Comparison of ENCODE assay signal across 10 mouse cellular contexts in the genomic region with DNA sequence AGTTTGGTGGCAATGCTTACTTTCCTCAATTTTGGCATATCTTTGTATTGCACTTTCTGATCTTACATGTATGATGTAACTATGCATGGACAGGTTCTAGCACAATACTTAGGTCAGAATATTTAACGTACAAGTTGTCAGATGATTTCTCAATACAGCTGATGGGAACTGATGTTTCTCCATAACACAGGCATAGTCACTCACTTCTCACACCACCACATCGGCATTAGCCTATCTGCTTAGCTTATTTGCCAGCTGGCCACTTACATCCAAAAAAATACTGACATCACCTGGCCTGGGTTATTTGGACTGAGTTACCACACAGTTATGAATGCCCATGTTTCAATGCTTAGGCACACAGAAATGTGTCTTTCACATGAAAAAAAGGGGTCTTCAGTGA. TPM values are rescaled to one million over a fixed set of nuclear protein-coding genes. Genes with fewer than 3 reads are reported as not detected.
DNase-seq lines count a peak whose midpoint lies in the region; ATAC-seq and TF ChIP-seq lines count a peak whose summit lies in the region.
"Had no signal": no experiment of that assay in that cellular context is flagged by ENCODE, and none has a peak within 500 bp of the region (broad histone marks: within the 10 kb centered on the region; RNA-seq: fewer than 3 reads in every experiment).

No protein-coding gene starts in this region.

- no peak for TF ChIP-seq CTCF in gastrocnemius, adult 2 months (IDR thresholded peaks at IDR 0.05)
- no peak for TF ChIP-seq CTCF in MEL (IDR thresholded peaks at IDR 0.05 in 2 of 3, conservative IDR thresholded peaks at IDR 0.05 in 1 of 3; ENCODE audit: control insufficient read depth in 1 of 3, insufficient read depth in 1 of 3, low read depth in 2 of 3, low read length in 3 of 3, poor library complexity in 1 of 3, severe bottlenecking in 1 of 3)

- H3K9me3 ChIP-seq in kidney, embryonic 15.5 days (replicated peaks) = no peaks in the 10 kb centered on the region
- no peaks in the 10 kb centered on the region for H3K9me3 ChIP-seq in MEL (replicated peaks; ENCODE audit: insufficient read depth, low read length)
- no peaks in the 10 kb centered on the region for H3K9me3 ChIP-seq in liver, embryonic 13.5 days (replicated peaks)

- no peak for ATAC-seq in kidney, embryonic 15.5 days (replicated peaks; ENCODE audit: low FRiP score)
- no peak for ATAC-seq in liver, embryonic 13.5 days (ENCODE audit: low read depth)

- no peak overlapping the region for H3K9ac ChIP-seq in kidney, embryonic 15.5 days
- no peak overlapping the region; the same call in 1 of the 2 replicates for H3K9ac ChIP-seq in MEL (ENCODE audit: control insufficient read depth, low read depth, low read length, poor library complexity, severe bottlenecking)
- H3K9ac ChIP-seq in liver, embryonic 13.5 days = peak overlapping the region; percentile 27; the same call in 1 of the 2 replicates

- H3K36me3 ChIP-seq in kidney, embryonic 15.5 days = peaks cover 23% of the 10 kb centered on the region
- H3K36me3 ChIP-seq in MEL (ENCODE audit: control insufficient read depth in 1 of 2, insufficient read depth in 2 of 2, low read length in 2 of 2) = peaks cover 17 to 32% of the 10 kb centered on the region in 2 experiments
- H3K36me3 ChIP-seq in liver, embryonic 13.5 days = peaks cover 30% of the 10 kb centered on the region

- TF ChIP-seq EP300 in MEL (IDR thresholded peaks at IDR 0.05; ENCODE audit: low read depth in 1 of 2, low read length in 2 of 2) = no peak

- 92% methylated on average over 2 of the region's 2 CpGs for WGBS in kidney, embryonic 15.5 days
- WGBS in liver, embryonic 13.5 days (ENCODE audit: insufficient replicate concordance) = 61% methylated on average over 2 of the region's 2 CpGs

- no peaks in the 10 kb centered on the region for H3K27me3 ChIP-seq in kidney, embryonic 15.5 days
- no peaks in the 10 kb centered on the region for H3K27me3 ChIP-seq in MEL (ENCODE audit: control insufficient read depth in 1 of 2, insufficient read depth in 2 of 2, low read length in 2 of 2)
- H3K27me3 ChIP-seq in liver, embryonic 13.5 days = no peaks in the 10 kb centered on the region

- intact Hi-C loops in gastrocnemius, adult 2 months (cut with DNase I) = no loop called here
- intact Hi-C loops in gastrocnemius, postnatal 36 days (cut with DNase I) = no loop called here

- 0 out of 2 replicates have a peak overlapping the region, but pooled peaks have one; percentile 14 for H3K4me2 ChIP-seq in kidney, embryonic 15.5 days
- H3K4me2 ChIP-seq in liver, embryonic 13.5 days = peak overlapping the region; percentile 43

- peaks cover 18% of the 10 kb centered on the region for H3K4me1 ChIP-seq in kidney, embryonic 15.5 days
- peaks cover 9 to 22% of the 10 kb centered on the region in 2 experiments for H3K4me1 ChIP-seq in MEL (ENCODE audit: control insufficient read depth in 1 of 2, insufficient read depth in 2 of 2, low read length in 2 of 2)
- H3K4me1 ChIP-seq in liver, embryonic 13.5 days (replicated peaks) = peaks cover 36% of the 10 kb centered on the region

- DNase-seq in gastrocnemius, adult 2 months = no peak
- DNase-seq in gastrocnemius, postnatal 36 days = no peak
- DNase-seq in kidney, postnatal 25 days = no peak
- DNase-seq in MEL (ENCODE audit: low read depth, low spot score) = peak; percentile 26
- no peak for DNase-seq in liver, embryonic 13.5 days
- no peak for DNase-seq in urinary bladder, adult 2 months (ENCODE audit: low spot score)
- DNase-seq in urinary bladder, postnatal 4 days (ENCODE audit: low spot score in 2 of 2) = no peak
- DNase-seq: lung, adult 18-20 months; thymus, postnatal 14 days had no signal

- TF ChIP-seq RAD21 in MEL (IDR thresholded peaks at IDR 0.05; ENCODE audit: low read depth, low read length) = no peak

- H3K4me3 ChIP-seq in gastrocnemius, adult 2 months = peak overlapping the region; percentile 93
- no peak overlapping the region for H3K4me3 ChIP-seq in kidney, embryonic 15.5 days (replicated peaks)
- peak overlapping the region in 1 of 2 experiments; percentile 50; a peak in 2 of 4 replicates for H3K4me3 ChIP-seq in MEL (ENCODE audit: control insufficient read depth in 1 of 2, insufficient read depth in 1 of 2, low read depth in 2 of 2, low read length in 2 of 2)
- peak overlapping the region; percentile 22 for H3K4me3 ChIP-seq in liver, embryonic 13.5 days (replicated peaks)

- no peak overlapping the region for H3K27ac ChIP-seq in gastrocnemius, adult 2 months
- no peak overlapping the region for H3K27ac ChIP-seq in kidney, embryonic 15.5 days
- 0 out of 2 replicates have a peak overlapping the region, but pooled peaks have one; percentile 22 for H3K27ac ChIP-seq in MEL (ENCODE audit: control insufficient read depth, low read depth, low read length)
- H3K27ac ChIP-seq in liver, embryonic 13.5 days = no peak overlapping the region

- peaks cover 33% of the 10 kb centered on the region for H3K79me2 ChIP-seq in MEL (ENCODE audit: control insufficient read depth, insufficient read depth, low read length, poor library complexity)

- no peak for TF ChIP-seq POLR2A in MEL (IDR thresholded peaks at IDR 0.05; ENCODE audit: control insufficient read depth in 1 of 2, insufficient read depth in 1 of 2, low read depth in 1 of 2, low read length in 2 of 2, poor library complexity in 1 of 2)

TF ChIP-seq in MEL, 35 proteins besides CTCF, POLR2A, EP300 and RAD21:
- TF ChIP-seq MAZ (IDR thresholded peaks at IDR 0.05; ENCODE audit: low read depth, low read length) (no peak), ETS1 (IDR thresholded peaks at IDR 0.05; ENCODE audit: low read depth, low read length) (0 out of 2 replicates have a peak, but pooled peaks have one; percentile 31)

RNA-seq across cellular contexts. Expression of a gene that starts 2.5 kb away (rescaled TPM):
- 100 to 1,000 TPM; 100 to 117 TPM for total RNA-seq in gastrocnemius, adult 2 months (2021)
- 100 to 1,000 TPM; 104 TPM for total RNA-seq in gastrocnemius, postnatal 36 days (2021)
- 154 and 159 TPM in 2 replicates for polyA plus RNA-seq in kidney, embryonic 15.5 days (2015; fragmentation: Nextera tagmentation; extraction: Ambion mirVana)
- 97.5 and 112 TPM in 2 replicates for total RNA-seq in MEL (2012; rRNA removed)
- polyA plus RNA-seq in MEL (2012; ENCODE audit: insufficient read depth in 1 of 2, insufficient read length in 2 of 2, low read depth in 1 of 2, low replicate concordance in 2 of 2, missing spikeins in 1 of 2) = 10 to 100 TPM in 1 of 2 experiments, not detected in 1; 91.2 TPM
- 97.8 and 98.2 TPM in 2 replicates for polyA plus RNA-seq in liver, embryonic 13.5 days (2015; fragmentation: Nextera tagmentation; extraction: Ambion mirVana)
- polyA plus RNA-seq in urinary bladder, adult 2 months (2012; rRNA removed) = 85.4 and 101 TPM in 2 replicates
